Mouse (Mus musculus) ES-E14 (cell line): ENCODE measurements around the gene Frmd6. TPM values are rescaled to one million over a fixed set of nuclear protein-coding genes. Genes with fewer than 3 reads are reported as not detected.

ENCODE experiments used
- DNase-seq: peaks from one replicate; pipeline ENCODE4 v3.0.0-alpha.2; 2013; ENCODE audit warnings: low read depth, low spot score
- H3K27ac ChIP-seq: 2 replicates; pipeline ENCODE4 v1.5.1; 2012; ENCODE audit warnings: low read depth, mild to moderate bottlenecking, low read length, moderate library complexity, mixed read lengths; ENCODE audit not compliant: poor library complexity, insufficient read depth, severe bottlenecking
- H3K36me3 ChIP-seq: 2 replicates; pipeline ENCODE4 v1.6.1; 2012; ENCODE audit warnings: mild to moderate bottlenecking, low read length, moderate library complexity, mixed read lengths; ENCODE audit not compliant: control insufficient read depth, poor library complexity, insufficient read depth, severe bottlenecking
- H3K4me1 ChIP-seq, 2 experiments: fragments of 150-350 bp in 1 of 2; sonication (generic) in 1 of 2; 2 replicates each; pipeline ENCODE4 v1.6.1; 2012; ENCODE audit warnings: low read length in 2 of 2, mild to moderate bottlenecking in 1 of 2, mixed read lengths in 1 of 2; ENCODE audit not compliant: control insufficient read depth in 2 of 2, insufficient read depth in 2 of 2, poor library complexity in 1 of 2
- H3K4me3 ChIP-seq, 2 experiments: fragments of 150-350 bp in 1 of 2; sonication (generic) in 1 of 2; 2 replicates each; pipeline ENCODE4 v1.5.1; 2012; ENCODE audit warnings: low read length in 2 of 2, low read depth in 1 of 2, mild to moderate bottlenecking in 1 of 2, mixed read lengths in 1 of 2; ENCODE audit not compliant: insufficient read depth in 1 of 2, poor library complexity in 1 of 2, severe bottlenecking in 1 of 2
- H3K9ac ChIP-seq: 2 replicates; pipeline ENCODE4 v1.6.1; 2012; ENCODE audit warnings: low read depth, mild to moderate bottlenecking, low read length, mixed read lengths; ENCODE audit not compliant: poor library complexity, insufficient read depth, severe bottlenecking
- H3K9me3 ChIP-seq: fragments of 150-350 bp; sonication (generic); 2 replicates; pipeline ENCODE4 v1.6.1; 2012; ENCODE audit warnings: low read depth, mild to moderate bottlenecking, low read length; ENCODE audit not compliant: control insufficient read depth, insufficient read depth
- CHD2 ChIP-seq: IDR thresholded peaks from 2 replicates; pipeline ENCODE4 v1.6.1; 2014; ENCODE audit warnings: mild to moderate bottlenecking, low read depth, low read length, inconsistent platforms
- HCFC1 ChIP-seq: IDR thresholded peaks from 2 replicates; pipeline ENCODE4 v1.6.1; 2012; ENCODE audit warnings: low read length, inconsistent platforms, borderline replicate concordance; ENCODE audit not compliant: insufficient read depth
- MAFK ChIP-seq: IDR thresholded peaks from 2 replicates; pipeline ENCODE4 v1.6.1; 2014; ENCODE audit warnings: mild to moderate bottlenecking, low read depth, low read length, inconsistent platforms; ENCODE audit not compliant: insufficient read depth
- ZC3H11A ChIP-seq: IDR thresholded peaks from 2 replicates; pipeline ENCODE4 v1.6.1; 2012; ENCODE audit warnings: low read depth, mild to moderate bottlenecking, inconsistent platforms, low read length, borderline replicate concordance
- ZNF384 ChIP-seq: IDR thresholded peaks from 2 replicates; pipeline ENCODE4 v1.6.1; 2012; ENCODE audit warnings: low read depth, low read length, inconsistent platforms
- in situ Hi-C, 2 experiments: fragments of 600-800 bp; cut with MboI; formaldehyde crosslinking; loops; one replicate each; pipeline ENCODE4 v1.15.1; 2025; ENCODE audit warnings: low sequenced_read_pairs in 2 of 2, inconsistent platforms in 1 of 2; ENCODE audit not compliant: unreplicated experiment in 2 of 2
- total RNA-seq: library from RNA; depleted of rRNA; stranded (reverse); fragments of 300-350 nt; gene quantifications from 2 replicates; pipeline ENCODE4 v1.2.3, GENCODE M21; 2012; rRNA removed

Gene Frmd6
- total RNA-seq, 1 experiment, result 22.5 TPM

DNA sequence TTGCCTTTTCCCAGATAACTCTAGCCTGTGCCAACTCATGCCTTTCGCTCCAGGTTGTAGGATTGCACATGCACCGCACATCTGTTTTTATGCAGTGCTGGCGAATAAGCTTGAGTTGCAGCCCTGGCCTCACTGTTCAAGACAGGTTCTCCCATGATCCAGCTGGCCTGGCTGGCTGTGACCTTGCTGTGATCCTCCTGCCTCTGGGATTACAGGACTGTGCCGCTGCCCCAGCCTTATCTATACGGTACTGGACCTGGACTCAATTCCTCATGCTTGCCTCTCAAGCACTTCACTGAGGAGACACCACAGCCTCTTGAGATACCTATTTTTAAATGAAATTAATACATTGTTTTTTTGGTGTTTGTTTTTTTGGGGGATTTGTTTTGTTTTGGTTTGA lies 118.9 kb downstream of the Frmd6 start:
- H3K9ac ChIP-seq, result no peak overlapping the region
- in situ Hi-C loops, result no loop called here
- no peak overlapping the region for H3K4me3 ChIP-seq
- TF ChIP-seq CHD2 (no peak), MAFK (no peak), ZNF384 (no peak), ZC3H11A (no peak), HCFC1 (no peak)
- no peak overlapping the region for H3K27ac ChIP-seq
- H3K9me3 ChIP-seq, result no peaks in the 10 kb centered on the region
- peaks cover 11% of the 10 kb centered on the region for H3K36me3 ChIP-seq
- DNase-seq, result no peak
- H3K4me1 ChIP-seq, result no peaks in the 10 kb centered on the region

DNA sequence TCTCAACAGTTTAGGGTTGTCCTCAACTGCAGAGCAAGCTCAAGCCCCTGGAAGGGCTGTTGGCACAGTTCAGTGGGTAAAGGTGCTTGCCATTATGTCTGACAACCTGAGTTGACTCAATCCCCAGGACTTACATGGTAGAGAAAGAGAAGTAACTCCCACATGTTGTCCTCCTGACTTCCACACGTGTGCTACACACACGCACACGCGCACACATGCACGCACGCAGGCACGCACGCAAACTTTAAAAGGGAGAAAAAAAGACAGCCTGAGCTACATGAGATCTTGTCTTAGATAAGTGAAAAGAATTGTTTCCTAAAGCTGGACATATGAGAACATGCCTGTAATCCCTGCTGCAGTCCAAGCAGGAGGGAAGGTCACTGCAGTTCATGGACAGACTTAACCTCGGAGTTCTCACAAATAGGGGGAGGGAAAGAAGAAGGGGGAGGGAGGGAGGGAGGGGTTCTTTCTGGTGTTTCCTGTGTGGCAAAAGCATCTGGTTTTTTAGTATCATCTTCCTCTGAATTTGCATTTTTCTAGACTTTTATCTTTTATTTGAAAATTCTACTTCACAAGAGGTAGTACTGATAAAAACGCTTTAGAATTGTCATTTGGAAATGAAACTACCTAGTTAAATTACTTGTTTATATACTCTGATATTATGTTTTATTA lies 121.4 kb downstream of the Frmd6 start:
- in situ Hi-C loops, result no loop called here
- Histone ChIP-seq H3K4me1 (no peaks in the 10 kb centered on the region), H3K36me3 (peaks cover 11% of the 10 kb centered on the region), H3K4me3 (no peak overlapping the region), H3K9ac (no peak overlapping the region), H3K27ac (no peak overlapping the region), H3K9me3 (no peaks in the 10 kb centered on the region)
- no peak for TF ChIP-seq CHD2
- no peak for TF ChIP-seq ZNF384
- TF ChIP-seq ZC3H11A, result no peak
- TF ChIP-seq HCFC1, result no peak
- TF ChIP-seq MAFK, result no peak
- DNase-seq, result no peak

Other genes starting within 250 kb of the Frmd6 start
- 68.8 and 86.2 TPM in 2 replicates for gene Actr10, start 112.3 kb downstream of the Frmd6 start, total RNA-seq
- gene Psma3, start 149.1 kb downstream of the Frmd6 start, total RNA-seq, result 209 and 306 TPM in 2 replicates
- gene Arid4a, start 190.5 kb downstream of the Frmd6 start, total RNA-seq, result 10.4 and 10.9 TPM in 2 replicates